Mouse (Mus musculus): ENCODE results near the gene Trf. TPM values are rescaled to one million over a fixed set of nuclear protein-coding genes. Genes with fewer than 3 reads are reported as not detected.

Trf gene
- total and polyA plus RNA-seq, 3 experiments, result not detected

DNA sequence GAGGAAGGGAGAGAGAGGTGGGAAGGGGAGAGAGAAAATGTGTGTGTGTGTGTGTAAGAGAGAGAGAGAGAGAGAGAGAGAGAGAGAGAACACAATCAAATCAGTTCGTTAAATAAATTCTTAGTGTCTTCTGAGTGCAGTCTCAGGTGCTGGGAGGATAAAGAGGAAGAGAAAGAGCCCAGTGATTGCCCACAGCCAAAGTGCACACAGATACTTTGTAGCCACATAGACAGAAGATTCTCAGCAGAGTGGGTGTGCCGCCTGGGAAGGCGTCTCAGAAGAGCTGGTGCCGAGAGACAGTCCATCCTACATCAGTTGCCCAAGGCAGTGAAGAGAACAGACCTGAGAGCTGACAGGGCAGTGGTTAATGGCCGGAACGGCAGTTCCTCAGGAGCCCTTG is 16.0 kb downstream of the Trf start:
- H3K4me2 ChIP-seq (ENCODE audit: insufficient read depth, low read depth, poor library complexity, severe bottlenecking), result no peak overlapping the region
- dilution Hi-C loops (cut with MboI; ENCODE audit: extremely low pct_ligation_motif_present, extremely low pct_unique_long_range_greater_than_20kb, low sequenced_read_pairs), result no loop called here
- no peak overlapping the region for H3K4me3 ChIP-seq (replicated peaks in 1 of 3; ENCODE audit: low read depth in 2 of 3, low read length in 2 of 3, poor library complexity in 1 of 3)
- H3K9me3 ChIP-seq (replicated peaks; ENCODE audit: low read length), result no peaks in the 10 kb centered on the region
- no peak overlapping the region for H3K27ac ChIP-seq (ENCODE audit: insufficient read depth, low read depth)
- peaks cover 58% of the 10 kb centered on the region for H3K27me3 ChIP-seq (replicated peaks)
- H3K36me3 ChIP-seq (replicated peaks in 1 of 2; ENCODE audit: control insufficient read depth in 1 of 2, insufficient read depth in 1 of 2, low read length in 1 of 2), result no peaks in the 10 kb centered on the region
- H3K9ac ChIP-seq (ENCODE audit: insufficient read depth, low read depth), result no peak overlapping the region
- H3K4me1 ChIP-seq (ENCODE audit: control insufficient read depth in 1 of 2, insufficient read depth in 2 of 2), result peaks cover 8 to 21% of the 10 kb centered on the region in 2 experiments; a peak in 3 of 4 replicates
- in situ Hi-C loops (cut with MboI; ENCODE audit: low pct_ligation_motif_present, low pct_unique_long_range_greater_than_20kb, low sequenced_read_pairs), result no loop called here
- no peaks in the 10 kb centered on the region for H3K79me2 ChIP-seq (replicated peaks; ENCODE audit: control insufficient read depth, extremely low read depth, insufficient read depth, poor library complexity, severe bottlenecking)
- peak; percentile 21 for DNase-seq (ENCODE audit: extremely low read depth)
- no peak for TF ChIP-seq MXI1 (IDR thresholded peaks at IDR 0.05; ENCODE audit: low read depth, low read length)

DNA sequence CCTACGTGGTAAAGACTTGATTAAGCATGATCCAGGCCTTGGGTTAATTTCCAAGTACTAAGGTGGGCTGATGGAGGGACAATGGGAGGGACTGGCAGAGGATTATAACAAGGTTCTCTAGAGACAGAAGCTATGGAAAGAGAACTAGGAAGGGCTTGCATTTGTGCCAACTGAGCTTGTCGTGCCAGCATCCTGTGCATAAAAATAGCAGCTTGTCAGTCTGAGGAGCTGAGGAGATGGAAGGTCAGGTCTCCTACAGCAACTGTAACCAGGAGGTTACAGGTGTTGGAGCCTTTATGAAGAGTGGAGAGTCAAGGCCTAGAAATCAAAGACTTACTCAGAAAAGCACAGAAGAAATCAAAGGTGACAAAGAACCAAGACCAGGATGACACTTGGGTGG is 16.6 kb downstream of the Trf start:
- Histone ChIP-seq H3K4me3 (replicated peaks in 1 of 3; ENCODE audit: low read depth in 2 of 3, low read length in 2 of 3, poor library complexity in 1 of 3) (no peak overlapping the region), H3K9ac (ENCODE audit: insufficient read depth, low read depth) (no peak overlapping the region), H3K27ac (ENCODE audit: insufficient read depth, low read depth) (no peak overlapping the region), H3K79me2 (replicated peaks; ENCODE audit: control insufficient read depth, extremely low read depth, insufficient read depth, poor library complexity, severe bottlenecking) (no peaks in the 10 kb centered on the region), H3K9me3 (replicated peaks; ENCODE audit: low read length) (no peaks in the 10 kb centered on the region), H3K27me3 (replicated peaks) (peaks cover 62% of the 10 kb centered on the region), H3K36me3 (replicated peaks in 1 of 2; ENCODE audit: control insufficient read depth in 1 of 2, insufficient read depth in 1 of 2, low read length in 1 of 2) (no peaks in the 10 kb centered on the region), H3K4me1 (ENCODE audit: control insufficient read depth in 1 of 2, insufficient read depth in 2 of 2) (peaks cover 8 to 21% of the 10 kb centered on the region in 2 experiments; a peak in 3 of 4 replicates), H3K4me2 (ENCODE audit: insufficient read depth, low read depth, poor library complexity, severe bottlenecking) (0 out of 2 replicates have a peak overlapping the region, but pooled peaks have one; percentile 13)
- TF ChIP-seq PAX5 (IDR thresholded peaks at IDR 0.05; ENCODE audit: low read length), result no peak
- no peak for TF ChIP-seq HCFC1 (IDR thresholded peaks at IDR 0.05; ENCODE audit: low read depth, low read length)
- TF ChIP-seq SMC3 (IDR thresholded peaks at IDR 0.05; ENCODE audit: low read depth, low read length), result no peak
- TF ChIP-seq ETS1 (conservative IDR thresholded peaks at IDR 0.05; ENCODE audit: low read depth, low read length), result no peak
- TF ChIP-seq JUN (IDR thresholded peaks at IDR 0.05; ENCODE audit: insufficient read depth, low read depth, low read length), result no peak
- TF ChIP-seq ZMIZ1 (IDR thresholded peaks at IDR 0.05; ENCODE audit: low read depth, low read length), result no peak
- TF ChIP-seq NRF1 (IDR thresholded peaks at IDR 0.05; ENCODE audit: low read depth, low read length), result no peak
- TF ChIP-seq MEF2A (IDR thresholded peaks at IDR 0.05; ENCODE audit: borderline replicate concordance, low read depth, low read length), result no peak
- no peak for TF ChIP-seq POLR2AphosphoS2 (IDR thresholded peaks at IDR 0.05; ENCODE audit: low read depth, low read length)
- no peak for TF ChIP-seq ZNF384 (IDR thresholded peaks at IDR 0.05; ENCODE audit: low read depth, low read length)
- TF ChIP-seq MYC (IDR thresholded peaks at IDR 0.05; ENCODE audit: low read depth, low read length), result no peak
- TF ChIP-seq TCF12 (IDR thresholded peaks at IDR 0.05; ENCODE audit: low read depth, low read length), result no peak
- TF ChIP-seq EP300 (IDR thresholded peaks at IDR 0.05; ENCODE audit: low read length), result no peak
- in situ Hi-C loops (cut with MboI; ENCODE audit: low pct_ligation_motif_present, low pct_unique_long_range_greater_than_20kb, low sequenced_read_pairs) (no loop called here), dilution Hi-C loops (cut with MboI; ENCODE audit: extremely low pct_ligation_motif_present, extremely low pct_unique_long_range_greater_than_20kb, low sequenced_read_pairs) (no loop called here)
- DNase-seq (ENCODE audit: extremely low read depth), result no peak

Data from CH12.LX (cell line).